Mouse (Mus musculus) liver, embryonic 15.5 days (tissue): ENCODE measurements around the gene Gm47289. TPM values are rescaled to one million over a fixed set of nuclear protein-coding genes. Genes with fewer than 3 reads are reported as not detected.

ENCODE experiments used
- ATAC-seq: fragments of 200-750 bp; cut with Nextera tagmentation; 2 replicates; pipeline ENCODE4 v1.8.0; 2017; ENCODE audit warnings: moderate number of reproducible peaks, mild to moderate bottlenecking, moderate library complexity; ENCODE audit not compliant: insufficient read depth
- H3K27ac ChIP-seq: fragments of 300-500 bp; sonication (generic); replicated peaks from 2 replicates; pipeline ENCODE4 v1.5.1; 2015; ENCODE audit warnings: mild to moderate bottlenecking, inconsistent platforms
- H3K27me3 ChIP-seq: fragments of 300-500 bp; sonication (generic); 2 replicates; pipeline ENCODE4 v1.6.1; 2015; ENCODE audit warnings: mild to moderate bottlenecking, inconsistent platforms
- H3K36me3 ChIP-seq: fragments of 300-500 bp; sonication (generic); replicated peaks from 2 replicates; pipeline ENCODE4 v1.6.1; 2015; ENCODE audit warnings: moderate library complexity, mild to moderate bottlenecking, inconsistent platforms
- H3K4me1 ChIP-seq: fragments of 300-500 bp; sonication (generic); replicated peaks from 2 replicates; pipeline ENCODE4 v1.6.1; 2015; ENCODE audit warnings: inconsistent platforms
- H3K4me2 ChIP-seq: fragments of 300-500 bp; sonication (generic); 2 replicates; pipeline ENCODE4 v1.6.1; 2015; ENCODE audit warnings: moderate library complexity, mild to moderate bottlenecking, inconsistent platforms
- H3K4me3 ChIP-seq: fragments of 300-500 bp; sonication (generic); replicated peaks from 2 replicates; pipeline ENCODE4 v1.5.1; 2015; ENCODE audit warnings: mild to moderate bottlenecking, inconsistent platforms
- H3K9ac ChIP-seq: fragments of 300-500 bp; sonication (generic); 2 replicates; pipeline ENCODE4 v1.6.1; 2015; ENCODE audit warnings: moderate library complexity, mild to moderate bottlenecking, inconsistent platforms
- H3K9me3 ChIP-seq: fragments of 300-500 bp; sonication (generic); replicated peaks from 2 replicates; pipeline ENCODE4 v1.6.1; 2016; ENCODE audit warnings: inconsistent platforms
- WGBS: fragments of 180-500 bp; shearing (Covaris S2); methylation state at CpG from one replicate; pipeline ENCODE4 v1.1.7; 2015; ENCODE audit warnings: mixed read lengths; ENCODE audit not compliant: insufficient replicate concordance; 5-methylcytosine and 5-hydroxymethylcytosine counted together
- polyA plus RNA-seq: library from polyadenylated mRNA; unstranded; fragments of >200 nt; fragmentation: Nextera tagmentation; extraction: Ambion mirVana; gene quantifications from 2 replicates; pipeline ENCODE4 v1.2.1, GENCODE M21; 2015

Gm47289 gene
- polyA plus RNA-seq, 1 experiment from 2014 or later, result not detected

- Histone ChIP-seq H3K4me2 (no peak overlapping the region), H3K9ac (no peak overlapping the region), H3K36me3 (no peaks in the 10 kb centered on the region), H3K27me3 (no peaks in the 10 kb centered on the region), H3K4me3 (no peak overlapping the region), H3K27ac (no peak overlapping the region), H3K9me3 (no peaks in the 10 kb centered on the region), H3K4me1 (no peaks in the 10 kb centered on the region)
- 64% methylated on average over 9 of the region's 9 CpGs for WGBS
- no peak for ATAC-seq
These were observed 15.6 kb upstream of the Gm47289 start for GRCm38 (mm10) chr9:119143372-119143771.

DNA sequence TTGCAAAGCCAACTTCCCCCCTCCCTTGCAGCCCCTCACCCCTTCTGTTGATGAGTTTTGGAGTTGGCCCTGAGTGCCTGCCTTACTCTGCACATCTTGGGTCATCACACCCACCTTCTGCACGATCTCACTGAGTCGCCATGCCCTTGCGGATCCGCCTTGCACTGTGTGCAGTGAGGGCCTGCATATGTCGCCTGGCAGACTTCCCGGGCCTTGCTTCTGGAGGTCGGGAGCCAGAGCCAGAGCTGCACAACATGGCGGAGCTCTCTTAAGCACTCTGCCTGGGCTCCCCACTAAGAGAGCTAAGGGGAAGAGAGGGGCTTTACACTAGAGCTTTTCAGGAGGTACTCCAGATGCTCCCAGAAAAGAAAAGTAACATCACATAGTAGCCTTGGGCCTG lies 14.3 kb upstream of the Gm47289 start:
- no peaks in the 10 kb centered on the region for H3K9me3 ChIP-seq
- no peaks in the 10 kb centered on the region for H3K36me3 ChIP-seq
- H3K4me3 ChIP-seq, result no peak overlapping the region
- no peaks in the 10 kb centered on the region for H3K27me3 ChIP-seq
- H3K4me1 ChIP-seq, result no peaks in the 10 kb centered on the region
- H3K27ac ChIP-seq, result no peak overlapping the region
- no peak for ATAC-seq
- no peak overlapping the region for H3K4me2 ChIP-seq
- 64% methylated on average over 8 of the region's 8 CpGs for WGBS
- H3K9ac ChIP-seq, result no peak overlapping the region

DNA sequence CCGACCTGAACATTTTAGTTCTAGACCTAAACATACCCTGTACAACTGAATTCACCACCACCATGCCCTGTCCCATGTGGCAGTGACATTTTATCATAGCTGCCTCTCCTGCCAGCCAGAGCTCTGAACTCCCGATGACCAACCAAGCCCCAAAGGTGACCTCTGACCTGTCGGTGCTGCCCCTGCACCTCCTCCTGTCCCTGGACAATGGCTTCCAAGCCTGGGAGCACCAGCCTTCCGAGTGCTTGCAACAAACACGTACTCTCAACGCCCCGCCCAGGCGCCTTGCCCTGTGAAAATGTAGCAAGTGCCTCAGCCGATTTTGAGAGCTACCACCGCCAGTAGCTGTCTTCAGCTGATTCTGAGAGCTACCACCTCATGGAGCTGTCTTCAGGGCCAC lies 13.8 kb upstream of the Gm47289 start:
- ATAC-seq, result no peak
- H3K27me3 ChIP-seq, result no peaks in the 10 kb centered on the region
- no peak overlapping the region for H3K27ac ChIP-seq
- no peak overlapping the region for H3K4me2 ChIP-seq
- no peak overlapping the region for H3K9ac ChIP-seq
- WGBS, result 55% methylated on average over 10 of the region's 10 CpGs
- no peak overlapping the region for H3K4me3 ChIP-seq
- H3K36me3 ChIP-seq, result no peaks in the 10 kb centered on the region
- H3K9me3 ChIP-seq, result no peaks in the 10 kb centered on the region
- no peaks in the 10 kb centered on the region for H3K4me1 ChIP-seq

DNA sequence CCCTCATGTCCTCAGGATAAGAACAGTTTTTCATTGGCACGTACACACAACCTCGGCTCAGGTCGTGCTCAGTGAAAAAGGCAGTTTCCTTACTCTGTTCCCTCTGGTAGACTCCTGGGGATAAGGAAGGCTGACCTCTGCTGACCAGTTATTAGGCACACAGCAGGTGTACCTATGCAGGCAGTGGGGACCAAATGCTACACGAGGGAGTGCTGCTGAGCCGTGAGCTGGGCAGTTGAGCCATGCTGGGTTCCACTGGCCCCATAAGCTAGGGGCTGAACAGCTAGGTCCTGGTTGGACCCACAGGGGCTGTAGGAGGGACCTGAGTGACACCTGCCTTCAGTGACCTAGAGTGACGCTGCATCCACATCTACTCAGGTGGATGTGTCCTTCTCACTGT lies 13.3 kb upstream of the Gm47289 start:
- H3K27me3 ChIP-seq, result no peaks in the 10 kb centered on the region
- no peak overlapping the region for H3K27ac ChIP-seq
- no peak for ATAC-seq
- no peak overlapping the region for H3K4me3 ChIP-seq
- no peaks in the 10 kb centered on the region for H3K4me1 ChIP-seq
- H3K36me3 ChIP-seq, result no peaks in the 10 kb centered on the region
- 64% methylated on average over 6 of the region's 6 CpGs for WGBS
- H3K9me3 ChIP-seq, result no peaks in the 10 kb centered on the region
- no peak overlapping the region for H3K4me2 ChIP-seq
- no peak overlapping the region for H3K9ac ChIP-seq

DNA sequence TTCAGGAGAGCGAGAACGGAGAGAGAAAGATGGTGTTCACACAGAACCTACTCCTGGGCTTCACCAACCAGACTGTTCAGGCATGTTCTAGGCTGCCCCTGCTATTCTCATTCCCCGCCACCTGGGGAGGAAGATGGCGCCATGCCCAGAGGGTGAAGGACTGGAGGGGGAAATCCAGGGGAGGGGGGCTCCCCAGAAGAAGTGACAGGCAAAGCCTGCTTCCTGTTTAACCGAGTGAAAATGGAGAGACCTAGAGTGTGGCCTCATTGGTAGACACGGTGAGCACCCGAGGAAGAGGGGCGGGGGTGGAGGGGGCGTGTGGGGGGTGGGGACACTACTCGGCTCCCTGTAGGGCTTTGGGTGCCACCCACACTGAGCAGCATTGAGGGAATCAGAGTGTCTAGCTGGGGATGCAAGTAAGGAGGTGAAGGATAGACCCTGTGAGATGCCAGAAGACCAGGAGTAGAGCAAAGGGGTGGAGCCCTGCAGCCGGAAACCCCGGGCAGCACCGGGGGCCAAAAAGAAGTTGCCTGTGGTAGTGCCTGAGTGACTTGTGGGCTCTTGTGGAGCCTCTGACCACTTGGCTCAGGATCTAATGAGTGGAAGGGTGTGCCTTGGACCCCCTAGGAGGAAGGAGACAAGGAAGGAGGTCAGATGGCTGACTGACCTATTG lies 12.7 kb upstream of the Gm47289 start:
- Histone ChIP-seq H3K9me3 (no peaks in the 10 kb centered on the region), H3K36me3 (no peaks in the 10 kb centered on the region), H3K4me2 (no peak overlapping the region), H3K27ac (no peak overlapping the region), H3K4me1 (no peaks in the 10 kb centered on the region), H3K9ac (no peak overlapping the region), H3K27me3 (no peaks in the 10 kb centered on the region), H3K4me3 (no peak overlapping the region)
- ATAC-seq, result no peak
- WGBS, result 56% methylated on average over 13 of the region's 13 CpGs

- WGBS, result 27% methylated on average over 5 of the region's 5 CpGs
- Histone ChIP-seq H3K27ac (no peak overlapping the region), H3K4me1 (no peaks in the 10 kb centered on the region), H3K36me3 (no peaks in the 10 kb centered on the region), H3K9ac (no peak overlapping the region), H3K27me3 (no peaks in the 10 kb centered on the region), H3K9me3 (no peaks in the 10 kb centered on the region), H3K4me2 (no peak overlapping the region), H3K4me3 (no peak overlapping the region)
- ATAC-seq, result no peak
These were observed 9.4 kb upstream of the Gm47289 start for GRCm38 (mm10) chr9:119149601-119150000.

GRCm38 (mm10) chr9:119151751-119152150 lies 7.2 kb upstream of the Gm47289 start:
- H3K9me3 ChIP-seq, result no peaks in the 10 kb centered on the region
- H3K36me3 ChIP-seq, result no peaks in the 10 kb centered on the region
- peaks cover 18% of the 10 kb centered on the region for H3K27me3 ChIP-seq
- peaks cover 2% of the 10 kb centered on the region; the same call in 1 of the 2 replicates for H3K4me1 ChIP-seq
- 64% methylated on average over 2 of the region's 2 CpGs for WGBS
- H3K9ac ChIP-seq, result no peak overlapping the region
- ATAC-seq, result no peak
- no peak overlapping the region for H3K4me3 ChIP-seq
- H3K4me2 ChIP-seq, result no peak overlapping the region
- H3K27ac ChIP-seq, result no peak overlapping the region

DNA sequence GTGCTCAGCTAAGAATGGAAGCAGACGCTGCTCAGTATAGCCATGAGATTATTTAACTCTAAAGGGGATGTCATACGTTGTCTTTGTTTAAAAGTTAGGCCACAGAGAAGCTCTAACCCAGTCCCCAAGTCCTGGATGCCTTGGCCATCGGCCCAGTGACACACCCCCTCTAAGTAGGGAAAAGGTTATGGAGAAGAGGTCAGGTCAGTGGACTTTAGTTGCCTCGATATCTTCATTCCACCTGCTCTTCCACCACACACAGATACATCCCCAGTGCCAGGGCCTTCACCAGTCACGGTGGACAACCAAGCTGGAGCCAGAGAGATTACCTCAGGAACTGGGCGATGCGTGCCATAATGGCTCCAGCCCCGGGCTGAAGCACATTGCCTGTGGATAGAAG lies 3.5 kb upstream of the Gm47289 start:
- H3K27ac ChIP-seq, result no peak overlapping the region
- no peak overlapping the region for H3K4me3 ChIP-seq
- H3K4me1 ChIP-seq, result peaks cover 7% of the 10 kb centered on the region
- peaks cover 33% of the 10 kb centered on the region for H3K27me3 ChIP-seq
- no peaks in the 10 kb centered on the region for H3K9me3 ChIP-seq
- ATAC-seq, result 0 out of 2 replicates have a peak, but pooled peaks have one; percentile 14
- H3K36me3 ChIP-seq, result no peaks in the 10 kb centered on the region
- H3K4me2 ChIP-seq, result peak overlapping the region; percentile 61
- no peak overlapping the region for H3K9ac ChIP-seq
- 60% methylated on average over 8 of the region's 8 CpGs for WGBS

- Histone ChIP-seq H3K4me1 (peaks cover 7% of the 10 kb centered on the region), H3K9me3 (no peaks in the 10 kb centered on the region), H3K4me3 (peak overlapping the region; percentile 52; the same call in 1 of the 2 replicates), H3K27ac (no peak overlapping the region), H3K4me2 (peak overlapping the region; percentile 61), H3K9ac (no peak overlapping the region), H3K27me3 (peaks cover 33% of the 10 kb centered on the region), H3K36me3 (no peaks in the 10 kb centered on the region)
- 35% methylated on average over 7 of the region's 7 CpGs for WGBS
- no peak for ATAC-seq
These were observed 3.1 kb upstream of the Gm47289 start for GRCm38 (mm10) chr9:119155826-119156225.

DNA sequence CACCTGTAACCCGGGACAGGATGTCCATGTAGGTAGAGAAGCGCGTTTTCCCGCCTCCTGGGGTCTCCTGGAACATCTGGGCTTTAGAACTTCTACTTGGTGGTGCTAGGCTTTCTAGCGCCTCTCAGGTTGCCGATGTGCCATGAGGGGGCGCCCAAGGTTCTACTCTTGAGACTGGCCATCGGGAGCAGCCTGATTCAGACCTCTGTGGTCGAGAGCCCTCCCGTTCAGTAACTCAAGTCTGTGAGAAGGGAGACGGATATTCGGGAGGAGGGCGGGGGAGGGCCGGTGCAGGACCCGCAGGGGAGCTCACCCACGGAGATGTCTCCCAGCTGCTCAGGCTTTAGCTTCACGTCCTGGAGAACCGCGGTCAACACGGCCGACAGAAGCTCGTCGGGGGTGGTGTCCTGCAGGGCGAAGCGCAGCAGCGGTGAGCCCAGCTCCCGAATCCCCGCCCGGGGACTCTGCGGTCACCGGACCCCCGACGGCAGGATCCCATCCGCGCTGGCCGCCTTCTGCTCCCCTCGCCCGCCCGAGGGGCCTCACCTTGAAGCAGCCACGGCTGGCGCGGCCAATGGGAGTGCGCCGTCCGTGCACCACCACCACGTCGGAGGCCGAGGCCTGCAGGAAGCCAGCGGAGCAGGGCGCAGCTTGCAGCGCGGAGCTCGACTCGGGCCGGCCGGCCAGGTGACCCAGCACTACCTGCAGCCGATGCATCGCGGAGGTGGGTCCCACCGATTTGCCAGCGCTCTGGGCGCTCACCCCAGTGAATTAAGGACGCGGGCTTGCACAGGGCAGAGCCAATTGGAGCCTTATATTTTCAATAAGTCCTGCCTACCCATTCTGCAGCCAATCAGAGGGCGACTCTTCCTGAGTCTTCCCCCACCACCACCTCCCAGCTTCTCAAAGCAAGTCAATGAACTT lies 2.4 kb upstream of the Gm47289 start, which contains the start of gene Acaa1b:
Acaa1b (minus strand) TSS at position 816 of the 924 bp plus-strand sequence.
- peak within 1 kb of the TSS; percentile 52 for H3K4me3 ChIP-seq
- H3K9ac ChIP-seq, result no peak within 1 kb of the TSS; the same call in 1 of the 2 replicates
- peak within 1 kb of the TSS; percentile 61 for H3K4me2 ChIP-seq
- H3K27me3 ChIP-seq, result peaks cover 33% of the 10 kb centered on the region
- no peak within 1 kb of the TSS for H3K27ac ChIP-seq
- ATAC-seq, result peak; percentile 59
- WGBS, result 2% methylated on average over 65 of the region's 65 CpGs
- H3K36me3 ChIP-seq, result no peaks in the 10 kb centered on the region
- H3K9me3 ChIP-seq, result no peaks in the 10 kb centered on the region
- peaks cover 10% of the 10 kb centered on the region for H3K4me1 ChIP-seq

- peaks cover 26% of the 10 kb centered on the region for H3K27me3 ChIP-seq
- no peak overlapping the region for H3K4me3 ChIP-seq
- H3K27ac ChIP-seq, result no peak overlapping the region
- no peak overlapping the region for H3K9ac ChIP-seq
- H3K36me3 ChIP-seq, result no peaks in the 10 kb centered on the region
- H3K4me1 ChIP-seq, result peaks cover 7% of the 10 kb centered on the region
- 69% methylated on average over 3 of the region's 3 CpGs for WGBS
- no peaks in the 10 kb centered on the region for H3K9me3 ChIP-seq
- peak; percentile 28; the same call in 1 of the 2 replicates for ATAC-seq
- no peak overlapping the region for H3K4me2 ChIP-seq
These were observed 1.7 kb downstream of the Gm47289 start for GRCm38 (mm10) chr9:119160689-119161088.
